Mouse (Mus musculus) myocyte (in vitro differentiated cells): ENCODE measurements around the gene Slc47a1.

Experiments used
- CEBPB ChIP-seq: IDR thresholded peaks from 2 replicates; pipeline ENCODE4 v1.6.1; 2011; ENCODE audit warnings: mild to moderate bottlenecking, moderate library complexity; ENCODE audit not compliant: poor library complexity, insufficient read depth, severe bottlenecking
- E2F4 ChIP-seq: IDR thresholded peaks from one replicate; pipeline ENCODE4 v1.6.1; 2011; ENCODE audit warnings: mild to moderate bottlenecking, control low read depth, moderate library complexity; ENCODE audit not compliant: insufficient read depth
- MAX ChIP-seq: IDR thresholded peaks from one replicate; pipeline ENCODE4 v1.6.1; 2011; ENCODE audit warnings: low read depth, mild to moderate bottlenecking, control low read depth
- MYOG ChIP-seq, 3 experiments: IDR thresholded peaks; one replicate each; pipeline ENCODE4 v1.6.1; 2011; ENCODE audit warnings: control low read depth in 2 of 3, low read depth in 2 of 3, mild to moderate bottlenecking in 2 of 3; ENCODE audit not compliant: insufficient read length in 2 of 3, control insufficient read depth in 1 of 3, insufficient read depth in 1 of 3
- POLR2A ChIP-seq: IDR thresholded peaks from one replicate; pipeline ENCODE4 v1.6.1; 2011; ENCODE audit warnings: low read depth, mild to moderate bottlenecking, control low read depth, moderate library complexity; ENCODE audit not compliant: insufficient read length
- POLR2AphosphoS2 ChIP-seq: IDR thresholded peaks from one replicate; pipeline ENCODE4 v1.6.1; 2011; ENCODE audit warnings: low read depth, control low read depth; ENCODE audit not compliant: insufficient read length
- REST ChIP-seq: IDR thresholded peaks from one replicate; pipeline ENCODE4 v1.6.1; 2011; ENCODE audit warnings: mild to moderate bottlenecking, control low read depth, moderate library complexity; ENCODE audit not compliant: insufficient read depth, insufficient read length
- SRF ChIP-seq: IDR thresholded peaks from one replicate; pipeline ENCODE4 v1.6.1; 2011; ENCODE audit warnings: low read depth; ENCODE audit not compliant: control insufficient read depth, insufficient read length
- TCF12 ChIP-seq: IDR thresholded peaks from one replicate; pipeline ENCODE4 v1.6.1; 2011; ENCODE audit warnings: mild to moderate bottlenecking, control low read depth; ENCODE audit not compliant: poor library complexity, insufficient read depth, severe bottlenecking
- TCF3 ChIP-seq: IDR thresholded peaks from one replicate; pipeline ENCODE4 v1.6.1; 2011; ENCODE audit warnings: low read depth, control low read depth; ENCODE audit not compliant: insufficient read length
- USF1 ChIP-seq: IDR thresholded peaks from one replicate; pipeline ENCODE4 v1.6.1; 2011; ENCODE audit warnings: low read depth, mild to moderate bottlenecking, control low read depth, moderate library complexity

GRCm38 (mm10) chr11:61340374-61340773, 37.8 kb downstream of the Slc47a1 start:
- TF ChIP-seq POLR2A (no peak), REST (no peak), CEBPB (no peak), SRF (no peak), TCF12 (no peak), MYOG (IDR thresholded peaks at IDR 0.05; ENCODE audit: control insufficient read depth in 1 of 3, insufficient read depth in 1 of 3, insufficient read length in 2 of 3, low read depth in 2 of 3) (no peak), POLR2AphosphoS2 (no peak), E2F4 (no peak), USF1 (no peak), TCF3 (no peak), MAX (no peak)
